Mouse (Mus musculus): Measurements from ENCODE around the gene Ctcfl.

GRCm38 (mm10) chr2:173079766-173080549 lies 39.4 kb downstream of the Ctcfl start:
- TF ChIP-seq CTCF (IDR thresholded peaks at IDR 0.05; ENCODE audit: borderline replicate concordance, insufficient read depth, low read depth, low read length) (no peak), POLR2A (IDR thresholded peaks at IDR 0.05; ENCODE audit: borderline replicate concordance, insufficient read depth, low read length) (no peak)

Measured in cerebellum, adult 2 months (tissue).